Mouse (Mus musculus): ENCODE results near the gene Olfr194. TPM values are rescaled to one million over a fixed set of nuclear protein-coding genes. Genes with fewer than 3 reads are reported as not detected.
"Not testable (repeated sequence)": the region's sequence is repeated elsewhere in the genome, so short reads cannot be mapped to it uniquely, and the experiment has no call there.

Gene Olfr194
- not detected in 2 replicates for polyA plus RNA-seq (2014; fragmentation: Nextera tagmentation; extraction: Ambion mirVana)

GRCm38 (mm10) chr16:59120969-59121368, at the start of gene Olfr194:
Gene Olfr194, minus strand, starts transcription at chr16:59121069.
- no peaks in the 10 kb centered on the region for H3K36me3 ChIP-seq (ENCODE audit: control insufficient read depth, insufficient read depth, low read length)
- no peak for DNase-seq (ENCODE audit: low spot score)
- H3K9me3 ChIP-seq (ENCODE audit: control insufficient read depth, low read length) = no peaks in the 10 kb centered on the region
- no peak within 1 kb of the TSS for H3K4me3 ChIP-seq (ENCODE audit: low read depth, low read length)
- no peaks in the 10 kb centered on the region for H3K4me1 ChIP-seq (ENCODE audit: control insufficient read depth, insufficient read depth, low read length)
- no peak within 1 kb of the TSS for H3K4me2 ChIP-seq (ENCODE audit: low read depth)
- no peaks in the 10 kb centered on the region for H3K27me3 ChIP-seq (ENCODE audit: control insufficient read depth, insufficient read depth, low read length)
- H3K27ac ChIP-seq (ENCODE audit: low read depth, low read length) = no peak within 1 kb of the TSS
- H3K9ac ChIP-seq (ENCODE audit: low read length) = no peak within 1 kb of the TSS
- no peak for ATAC-seq (ENCODE audit: insufficient read depth, low FRiP score, low TSS enrichment)

- Histone ChIP-seq H3K27ac (ENCODE audit: low read depth, low read length) (no peak within 1 kb of the TSS), H3K9ac (ENCODE audit: low read length) (no peak within 1 kb of the TSS), H3K9me3 (ENCODE audit: control insufficient read depth, low read length) (no peaks in the 10 kb centered on the region), H3K27me3 (ENCODE audit: control insufficient read depth, insufficient read depth, low read length) (no peaks in the 10 kb centered on the region), H3K4me3 (ENCODE audit: low read depth, low read length) (no peak within 1 kb of the TSS), H3K4me2 (ENCODE audit: low read depth) (no peak within 1 kb of the TSS), H3K4me1 (ENCODE audit: control insufficient read depth, insufficient read depth, low read length) (no peaks in the 10 kb centered on the region), H3K36me3 (ENCODE audit: control insufficient read depth, insufficient read depth, low read length) (no peaks in the 10 kb centered on the region)
- DNase-seq (ENCODE audit: low spot score) (no peak), ATAC-seq (ENCODE audit: insufficient read depth, low FRiP score, low TSS enrichment) (no peak)
- WGBS = 84% methylated on average over 3 of the region's 3 CpGs
Measured at GRCm38 (mm10) chr16:59170354-59170753, 49.5 kb upstream of the Olfr194 start, which contains the start of gene Olfr196. Gene Olfr196, minus strand, starts transcription at chr16:59170454.

GRCm38 (mm10) chr16:59151996-59152395, 31.1 kb upstream of the Olfr194 start:
- no peaks in the 10 kb centered on the region for H3K36me3 ChIP-seq (ENCODE audit: control insufficient read depth, insufficient read depth, low read length)
- H3K27me3 ChIP-seq (ENCODE audit: control insufficient read depth, insufficient read depth, low read length) = no peaks in the 10 kb centered on the region
- no peak for DNase-seq (ENCODE audit: low spot score)
- ATAC-seq (ENCODE audit: insufficient read depth, low FRiP score, low TSS enrichment) = no peak
- no peaks in the 10 kb centered on the region for H3K9me3 ChIP-seq (ENCODE audit: control insufficient read depth, low read length)
- H3K27ac ChIP-seq (ENCODE audit: low read depth, low read length) = no peak overlapping the region
- 85% methylated on average over 2 of the region's 2 CpGs for WGBS
- H3K9ac ChIP-seq (ENCODE audit: low read length) = no peak overlapping the region
- no peaks in the 10 kb centered on the region for H3K4me1 ChIP-seq (ENCODE audit: control insufficient read depth, insufficient read depth, low read length)
- H3K4me3 ChIP-seq (ENCODE audit: low read depth, low read length) = no peak overlapping the region
- no peak overlapping the region for H3K4me2 ChIP-seq (ENCODE audit: low read depth)

GRCm38 (mm10) chr16:59146746-59147145, 25.9 kb upstream of the Olfr194 start, which contains the start of gene Olfr195:
Gene Olfr195, plus strand, starts transcription at chr16:59147046.
- Histone ChIP-seq H3K4me3 (ENCODE audit: low read depth, low read length) (no peak within 1 kb of the TSS), H3K9me3 (ENCODE audit: control insufficient read depth, low read length) (no peaks in the 10 kb centered on the region), H3K36me3 (ENCODE audit: control insufficient read depth, insufficient read depth, low read length) (no peaks in the 10 kb centered on the region), H3K27me3 (ENCODE audit: control insufficient read depth, insufficient read depth, low read length) (no peaks in the 10 kb centered on the region), H3K9ac (ENCODE audit: low read length) (no peak within 1 kb of the TSS), H3K4me2 (ENCODE audit: low read depth) (no peak within 1 kb of the TSS), H3K27ac (ENCODE audit: low read depth, low read length) (no peak within 1 kb of the TSS), H3K4me1 (ENCODE audit: control insufficient read depth, insufficient read depth, low read length) (no peaks in the 10 kb centered on the region)
- DNase-seq (ENCODE audit: low spot score) (no peak), ATAC-seq (ENCODE audit: insufficient read depth, low FRiP score, low TSS enrichment) (no peak)
- WGBS = 93% methylated on average over 1 of the region's 1 CpGs

- Histone ChIP-seq H3K27me3 (ENCODE audit: control insufficient read depth, insufficient read depth, low read length) (no peaks in the 10 kb centered on the region), H3K4me2 (ENCODE audit: low read depth) (no peak overlapping the region), H3K9ac (ENCODE audit: low read length) (no peak overlapping the region), H3K4me3 (ENCODE audit: low read depth, low read length) (no peak overlapping the region), H3K36me3 (ENCODE audit: control insufficient read depth, insufficient read depth, low read length) (no peaks in the 10 kb centered on the region), H3K4me1 (ENCODE audit: control insufficient read depth, insufficient read depth, low read length) (no peaks in the 10 kb centered on the region), H3K27ac (ENCODE audit: low read depth, low read length) (no peak overlapping the region), H3K9me3 (ENCODE audit: control insufficient read depth, low read length) (no peaks in the 10 kb centered on the region)
- DNase-seq (ENCODE audit: low spot score) = no peak
- no peak for ATAC-seq (ENCODE audit: insufficient read depth, low FRiP score, low TSS enrichment)
Measured at GRCm38 (mm10) chr16:59141105-59141504, 20.2 kb upstream of the Olfr194 start.

GRCm38 (mm10) chr16:59130740-59131139, 9.9 kb upstream of the Olfr194 start:
- no peaks in the 10 kb centered on the region for H3K9me3 ChIP-seq (ENCODE audit: control insufficient read depth, low read length)
- H3K27me3 ChIP-seq (ENCODE audit: control insufficient read depth, insufficient read depth, low read length) = no peaks in the 10 kb centered on the region
- no peak overlapping the region for H3K4me2 ChIP-seq (ENCODE audit: low read depth)
- DNase-seq (ENCODE audit: low spot score) = no peak
- 80% methylated on average over 1 of the region's 1 CpGs for WGBS
- ATAC-seq (ENCODE audit: insufficient read depth, low FRiP score, low TSS enrichment) = no peak
- H3K36me3 ChIP-seq (ENCODE audit: control insufficient read depth, insufficient read depth, low read length) = no peaks in the 10 kb centered on the region
- H3K27ac ChIP-seq (ENCODE audit: low read depth, low read length) = no peak overlapping the region
- H3K4me1 ChIP-seq (ENCODE audit: control insufficient read depth, insufficient read depth, low read length) = no peaks in the 10 kb centered on the region
- H3K4me3 ChIP-seq (ENCODE audit: low read depth, low read length) = no peak overlapping the region
- H3K9ac ChIP-seq (ENCODE audit: low read length) = no peak overlapping the region

GRCm38 (mm10) chr16:59111781-59112180, 9.1 kb downstream of the Olfr194 start, which contains the start of gene Olfr193:
Gene Olfr193, minus strand, starts transcription at chr16:59111881.
- DNase-seq (ENCODE audit: low spot score) (no peak), ATAC-seq (ENCODE audit: insufficient read depth, low FRiP score, low TSS enrichment) (no peak)
- no peaks in the 10 kb centered on the region for H3K27me3 ChIP-seq (ENCODE audit: control insufficient read depth, insufficient read depth, low read length)
- no peak within 1 kb of the TSS for H3K4me3 ChIP-seq (ENCODE audit: low read depth, low read length)
- H3K9me3 ChIP-seq (ENCODE audit: control insufficient read depth, low read length) = no peaks in the 10 kb centered on the region
- no peak within 1 kb of the TSS for H3K4me2 ChIP-seq (ENCODE audit: low read depth)
- 97% methylated on average over 1 of the region's 1 CpGs for WGBS
- no peak within 1 kb of the TSS for H3K27ac ChIP-seq (ENCODE audit: low read depth, low read length)
- no peaks in the 10 kb centered on the region for H3K36me3 ChIP-seq (ENCODE audit: control insufficient read depth, insufficient read depth, low read length)
- no peak within 1 kb of the TSS for H3K9ac ChIP-seq (ENCODE audit: low read length)
- no peaks in the 10 kb centered on the region for H3K4me1 ChIP-seq (ENCODE audit: control insufficient read depth, insufficient read depth, low read length)

GRCm38 (mm10) chr16:59108522-59108921, 12.3 kb downstream of the Olfr194 start:
- H3K9ac ChIP-seq (ENCODE audit: low read length); H3K36me3 ChIP-seq (ENCODE audit: control insufficient read depth, insufficient read depth, low read length); H3K27ac ChIP-seq (ENCODE audit: low read depth, low read length); H3K4me2 ChIP-seq (ENCODE audit: low read depth); H3K9me3 ChIP-seq (ENCODE audit: control insufficient read depth, low read length); ATAC-seq (ENCODE audit: insufficient read depth, low FRiP score, low TSS enrichment); DNase-seq (ENCODE audit: low spot score); H3K4me1 ChIP-seq (ENCODE audit: control insufficient read depth, insufficient read depth, low read length); H3K27me3 ChIP-seq (ENCODE audit: control insufficient read depth, insufficient read depth, low read length); H3K4me3 ChIP-seq (ENCODE audit: low read depth, low read length): not testable (repeated sequence)
- 67% methylated on average over 5 of the region's 5 CpGs for WGBS

GRCm38 (mm10) chr16:59105312-59105711, 15.6 kb downstream of the Olfr194 start:
- no peak overlapping the region for H3K4me3 ChIP-seq (ENCODE audit: low read depth, low read length)
- H3K27ac ChIP-seq (ENCODE audit: low read depth, low read length) = no peak overlapping the region
- H3K4me2 ChIP-seq (ENCODE audit: low read depth) = no peak overlapping the region
- DNase-seq (ENCODE audit: low spot score) (no peak), ATAC-seq (ENCODE audit: insufficient read depth, low FRiP score, low TSS enrichment) (no peak)
- H3K9ac ChIP-seq (ENCODE audit: low read length) = no peak overlapping the region
- H3K36me3 ChIP-seq (ENCODE audit: control insufficient read depth, insufficient read depth, low read length) = no peaks in the 10 kb centered on the region
- H3K27me3 ChIP-seq (ENCODE audit: control insufficient read depth, insufficient read depth, low read length) = no peaks in the 10 kb centered on the region
- 75% methylated on average over 2 of the region's 2 CpGs for WGBS
- H3K4me1 ChIP-seq (ENCODE audit: control insufficient read depth, insufficient read depth, low read length) = no peaks in the 10 kb centered on the region
- H3K9me3 ChIP-seq (ENCODE audit: control insufficient read depth, low read length) = no peaks in the 10 kb centered on the region
